Mouse (Mus musculus) liver, embryonic 15.5 days (tissue): ENCODE results near the gene Tec. TPM values are rescaled to one million over a fixed set of nuclear protein-coding genes. Genes with fewer than 3 reads are reported as not detected.

Experiments used
- ATAC-seq: fragments of 200-750 bp; cut with Nextera tagmentation; 2 replicates; pipeline ENCODE4 v1.8.0; 2017; ENCODE audit warnings: moderate number of reproducible peaks, mild to moderate bottlenecking, moderate library complexity; ENCODE audit not compliant: insufficient read depth
- H3K27ac ChIP-seq: fragments of 300-500 bp; sonication (generic); replicated peaks from 2 replicates; pipeline ENCODE4 v1.5.1; 2015; ENCODE audit warnings: mild to moderate bottlenecking, inconsistent platforms
- H3K27me3 ChIP-seq: fragments of 300-500 bp; sonication (generic); 2 replicates; pipeline ENCODE4 v1.6.1; 2015; ENCODE audit warnings: mild to moderate bottlenecking, inconsistent platforms
- H3K36me3 ChIP-seq: fragments of 300-500 bp; sonication (generic); replicated peaks from 2 replicates; pipeline ENCODE4 v1.6.1; 2015; ENCODE audit warnings: moderate library complexity, mild to moderate bottlenecking, inconsistent platforms
- H3K4me1 ChIP-seq: fragments of 300-500 bp; sonication (generic); replicated peaks from 2 replicates; pipeline ENCODE4 v1.6.1; 2015; ENCODE audit warnings: inconsistent platforms
- H3K4me2 ChIP-seq: fragments of 300-500 bp; sonication (generic); 2 replicates; pipeline ENCODE4 v1.6.1; 2015; ENCODE audit warnings: moderate library complexity, mild to moderate bottlenecking, inconsistent platforms
- H3K4me3 ChIP-seq: fragments of 300-500 bp; sonication (generic); replicated peaks from 2 replicates; pipeline ENCODE4 v1.5.1; 2015; ENCODE audit warnings: mild to moderate bottlenecking, inconsistent platforms
- H3K9ac ChIP-seq: fragments of 300-500 bp; sonication (generic); 2 replicates; pipeline ENCODE4 v1.6.1; 2015; ENCODE audit warnings: moderate library complexity, mild to moderate bottlenecking, inconsistent platforms
- H3K9me3 ChIP-seq: fragments of 300-500 bp; sonication (generic); replicated peaks from 2 replicates; pipeline ENCODE4 v1.6.1; 2016; ENCODE audit warnings: inconsistent platforms
- WGBS: fragments of 180-500 bp; shearing (Covaris S2); methylation state at CpG from one replicate; pipeline ENCODE4 v1.1.7; 2015; ENCODE audit warnings: mixed read lengths; ENCODE audit not compliant: insufficient replicate concordance; 5-methylcytosine and 5-hydroxymethylcytosine counted together
- polyA plus RNA-seq: library from polyadenylated mRNA; unstranded; fragments of >200 nt; fragmentation: Nextera tagmentation; extraction: Ambion mirVana; gene quantifications from 2 replicates; pipeline ENCODE4 v1.2.1, GENCODE M21; 2015

Tec gene
- polyA plus RNA-seq, 1 experiment from 2014 or later, result 3.5 TPM

- peak overlapping the region; percentile 19; the same call in 1 of the 2 replicates for H3K27ac ChIP-seq
- peak; percentile 18; the same call in 1 of the 2 replicates for ATAC-seq
These were observed 72.1 kb downstream of the Tec start for GRCm38 (mm10) chr5:72796186-72796613.

GRCm38 (mm10) chr5:72793309-72793850 is 74.9 kb downstream of the Tec start:
- Histone ChIP-seq H3K4me2 (no peak overlapping the region), H3K9me3 (no peaks in the 10 kb centered on the region)
- 45% methylated on average over 3 of the region's 3 CpGs for WGBS

More at GRCm38 (mm10) chr5:72796186-72796613, 72.1 kb downstream of the Tec start:
- H3K4me3 ChIP-seq, result peak overlapping the region; percentile 32
- no peaks in the 10 kb centered on the region for H3K27me3 ChIP-seq
- peaks cover 14% of the 10 kb centered on the region for H3K4me1 ChIP-seq
- H3K9me3 ChIP-seq, result no peaks in the 10 kb centered on the region
- 17% methylated on average over 14 of the region's 14 CpGs for WGBS
- no peaks in the 10 kb centered on the region for H3K36me3 ChIP-seq
- peak overlapping the region; percentile 46 for H3K4me2 ChIP-seq
- H3K9ac ChIP-seq, result no peak overlapping the region

GRCm38 (mm10) chr5:72791789-72792188 is 76.5 kb downstream of the Tec start:
- Histone ChIP-seq H3K27ac (no peak overlapping the region), H3K36me3 (no peaks in the 10 kb centered on the region), H3K4me1 (peaks cover 14% of the 10 kb centered on the region), H3K4me3 (no peak overlapping the region), H3K9ac (no peak overlapping the region), H3K9me3 (no peaks in the 10 kb centered on the region), H3K27me3 (no peaks in the 10 kb centered on the region), H3K4me2 (no peak overlapping the region)
- ATAC-seq, result no peak
- WGBS, result 16% methylated on average over 6 of the region's 6 CpGs

More at GRCm38 (mm10) chr5:72793309-72793850, 74.9 kb downstream of the Tec start:
- Histone ChIP-seq H3K4me3 (no peak overlapping the region), H3K27ac (no peak overlapping the region), H3K36me3 (no peaks in the 10 kb centered on the region), H3K4me1 (peaks cover 14% of the 10 kb centered on the region), H3K9ac (no peak overlapping the region), H3K27me3 (no peaks in the 10 kb centered on the region)
- no peak for ATAC-seq

GRCm38 (mm10) chr5:72791386-72791785 is 76.9 kb downstream of the Tec start:
- Histone ChIP-seq H3K36me3 (no peaks in the 10 kb centered on the region), H3K4me3 (no peak overlapping the region), H3K27ac (no peak overlapping the region), H3K4me2 (no peak overlapping the region), H3K4me1 (peaks cover 13% of the 10 kb centered on the region), H3K9ac (no peak overlapping the region), H3K9me3 (no peaks in the 10 kb centered on the region), H3K27me3 (no peaks in the 10 kb centered on the region)
- WGBS, result 50% methylated on average over 4 of the region's 4 CpGs
- no peak for ATAC-seq

GRCm38 (mm10) chr5:72785451-72785850 is 82.8 kb downstream of the Tec start:
- no peak for ATAC-seq
- 64% methylated on average over 4 of the region's 4 CpGs for WGBS
- Histone ChIP-seq H3K9ac (no peak overlapping the region), H3K4me1 (no peaks in the 10 kb centered on the region), H3K27me3 (no peaks in the 10 kb centered on the region), H3K27ac (no peak overlapping the region), H3K36me3 (no peaks in the 10 kb centered on the region), H3K4me3 (no peak overlapping the region), H3K4me2 (no peak overlapping the region), H3K9me3 (no peaks in the 10 kb centered on the region)

GRCm38 (mm10) chr5:72784719-72785118 is 83.6 kb downstream of the Tec start:
- H3K36me3 ChIP-seq, result no peaks in the 10 kb centered on the region
- no peak overlapping the region for H3K9ac ChIP-seq
- no peak overlapping the region for H3K4me3 ChIP-seq
- H3K4me1 ChIP-seq, result no peaks in the 10 kb centered on the region
- 58% methylated on average over 3 of the region's 3 CpGs for whole genome bisulfite sequencing
- no peak for ATAC-seq
- no peaks in the 10 kb centered on the region for H3K9me3 ChIP-seq
- H3K4me2 ChIP-seq, result no peak overlapping the region
- no peak overlapping the region for H3K27ac ChIP-seq
- H3K27me3 ChIP-seq, result no peaks in the 10 kb centered on the region

- no peaks in the 10 kb centered on the region for H3K27me3 ChIP-seq
- 60% methylated on average over 8 of the region's 8 CpGs for WGBS
- H3K36me3 ChIP-seq, result no peaks in the 10 kb centered on the region
- H3K27ac ChIP-seq, result no peak overlapping the region
- no peak for ATAC-seq
- no peaks in the 10 kb centered on the region for H3K9me3 ChIP-seq
- H3K4me2 ChIP-seq, result no peak overlapping the region
- no peak overlapping the region for H3K4me3 ChIP-seq
- H3K4me1 ChIP-seq, result no peaks in the 10 kb centered on the region
- H3K9ac ChIP-seq, result no peak overlapping the region
These were observed 84.3 kb downstream of the Tec start for GRCm38 (mm10) chr5:72783957-72784356.

GRCm38 (mm10) chr5:72783123-72783522 is 85.2 kb downstream of the Tec start:
- 72% methylated on average over 7 of the region's 7 CpGs for WGBS
- Histone ChIP-seq H3K27ac (no peak overlapping the region), H3K9ac (no peak overlapping the region), H3K4me1 (no peaks in the 10 kb centered on the region), H3K4me3 (no peak overlapping the region), H3K4me2 (no peak overlapping the region), H3K27me3 (no peaks in the 10 kb centered on the region), H3K9me3 (no peaks in the 10 kb centered on the region), H3K36me3 (no peaks in the 10 kb centered on the region)
- no peak for ATAC-seq

- H3K36me3 ChIP-seq, result no peaks in the 10 kb centered on the region
- no peaks in the 10 kb centered on the region for H3K27me3 ChIP-seq
- no peak overlapping the region for H3K4me2 ChIP-seq
- no peaks in the 10 kb centered on the region for H3K4me1 ChIP-seq
- H3K4me3 ChIP-seq, result no peak overlapping the region
- H3K9ac ChIP-seq, result no peak overlapping the region
- no peak for ATAC-seq
- H3K9me3 ChIP-seq, result no peaks in the 10 kb centered on the region
- H3K27ac ChIP-seq, result no peak overlapping the region
- WGBS, result 72% methylated on average over 11 of the region's 11 CpGs
These were observed 86.5 kb downstream of the Tec start for GRCm38 (mm10) chr5:72781776-72782175.

GRCm38 (mm10) chr5:72776595-72776994 is 91.7 kb downstream of the Tec start:
- Histone ChIP-seq H3K4me1 (no peaks in the 10 kb centered on the region), H3K4me2 (no peak overlapping the region), H3K27me3 (no peaks in the 10 kb centered on the region), H3K36me3 (no peaks in the 10 kb centered on the region), H3K9ac (no peak overlapping the region), H3K9me3 (no peaks in the 10 kb centered on the region), H3K4me3 (no peak overlapping the region), H3K27ac (no peak overlapping the region)
- 68% methylated on average over 2 of the region's 2 CpGs for WGBS
- ATAC-seq, result no peak

- ATAC-seq, result no peak
- no peaks in the 10 kb centered on the region for H3K27me3 ChIP-seq
- WGBS, result 48% methylated on average over 2 of the region's 2 CpGs
These were observed 92.2 kb downstream of the Tec start for GRCm38 (mm10) chr5:72776127-72776526.

GRCm38 (mm10) chr5:72769841-72770240 is 98.4 kb downstream of the Tec start:
- no peak overlapping the region for H3K4me3 ChIP-seq
- no peak overlapping the region for H3K9ac ChIP-seq
- no peak for ATAC-seq
- H3K9me3 ChIP-seq, result no peaks in the 10 kb centered on the region
- 50% methylated on average over 6 of the region's 6 CpGs for WGBS
- no peaks in the 10 kb centered on the region for H3K4me1 ChIP-seq
- H3K27ac ChIP-seq, result no peak overlapping the region
- H3K36me3 ChIP-seq, result no peaks in the 10 kb centered on the region
- H3K4me2 ChIP-seq, result no peak overlapping the region
- H3K27me3 ChIP-seq, result no peaks in the 10 kb centered on the region

More at GRCm38 (mm10) chr5:72776127-72776526, 92.2 kb downstream of the Tec start:
- Histone ChIP-seq H3K4me1 (no peaks in the 10 kb centered on the region), H3K4me3 (no peak overlapping the region), H3K9ac (no peak overlapping the region), H3K36me3 (no peaks in the 10 kb centered on the region), H3K9me3 (no peaks in the 10 kb centered on the region), H3K27ac (no peak overlapping the region), H3K4me2 (no peak overlapping the region)
